Mouse (Mus musculus) regulatory T cell (primary cell): ENCODE data around the gene Lin52.

Source experiments
- in situ Hi-C: fragments of 300-600 bp; cut with MboI, MseI; formaldehyde crosslinking; loops from one replicate; pipeline ENCODE4 v1.15.1; 2025; ENCODE audit warnings: high pct_unique_total_duplicates

Lin52 gene

GRCm38 (mm10) chr12:84462856-84463255, 11.6 kb downstream of the Lin52 start:
- in situ Hi-C loops: no loop called here

DNA sequence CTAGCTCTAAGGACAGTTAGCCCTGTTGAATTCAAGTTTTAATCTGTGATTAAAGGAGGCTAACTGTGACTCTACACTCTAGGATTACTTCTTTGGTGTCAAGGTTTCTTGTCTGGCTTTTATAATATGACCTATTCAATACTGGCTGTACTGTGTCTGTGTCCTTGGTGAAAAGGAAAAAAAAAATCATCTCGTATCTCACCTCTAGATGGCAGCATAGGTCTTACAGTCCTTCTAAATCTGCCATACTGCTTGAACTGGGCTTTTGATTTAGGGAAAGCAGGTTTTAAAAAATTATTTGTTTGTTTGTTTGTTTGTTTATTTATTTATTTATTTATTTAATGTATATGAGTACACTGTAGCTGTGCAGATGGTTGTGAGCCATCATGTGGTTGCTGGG, 17.5 kb downstream of the Lin52 start:
- in situ Hi-C loops: no loop called here

DNA sequence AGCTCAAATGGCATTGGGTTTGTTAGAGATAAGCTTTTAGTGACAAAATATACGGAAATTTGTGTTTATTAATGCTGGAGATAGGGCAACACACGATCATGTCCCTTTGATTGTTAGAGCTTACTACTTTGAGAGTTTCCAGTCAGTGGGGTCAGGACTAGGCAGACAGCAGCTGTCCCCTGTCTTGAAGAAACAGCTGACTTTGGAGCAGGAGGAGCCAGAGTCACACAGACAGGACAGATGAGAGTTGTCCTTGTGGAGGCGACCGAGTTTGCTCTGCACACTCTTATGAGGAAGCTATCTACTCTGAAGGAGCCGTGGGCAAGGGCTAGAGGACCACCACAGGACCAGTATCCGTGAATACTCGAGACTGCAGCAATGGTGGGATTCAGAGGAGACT, 27.7 kb downstream of the Lin52 start:
- in situ Hi-C loops: no loop called here

DNA sequence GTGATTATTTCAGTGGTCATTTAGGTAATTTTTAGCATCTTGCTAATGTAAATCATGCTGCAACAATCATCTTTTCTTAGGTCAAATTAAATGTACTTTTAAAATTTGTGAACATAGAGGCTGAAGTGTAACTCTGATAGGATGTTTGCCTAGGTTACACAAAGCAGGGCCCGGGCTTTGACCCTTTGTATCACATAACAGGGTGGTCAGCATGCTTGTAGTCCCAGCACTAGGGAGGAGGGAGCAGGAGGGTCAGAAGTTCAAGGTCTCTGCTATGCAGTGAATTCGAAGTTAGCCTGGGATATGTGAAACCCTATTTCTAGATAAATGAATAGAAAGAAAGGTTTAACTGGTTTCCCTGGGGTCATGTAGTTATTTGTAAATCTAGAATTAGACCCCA, 30.0 kb downstream of the Lin52 start:
- in situ Hi-C loops: no loop called here

DNA sequence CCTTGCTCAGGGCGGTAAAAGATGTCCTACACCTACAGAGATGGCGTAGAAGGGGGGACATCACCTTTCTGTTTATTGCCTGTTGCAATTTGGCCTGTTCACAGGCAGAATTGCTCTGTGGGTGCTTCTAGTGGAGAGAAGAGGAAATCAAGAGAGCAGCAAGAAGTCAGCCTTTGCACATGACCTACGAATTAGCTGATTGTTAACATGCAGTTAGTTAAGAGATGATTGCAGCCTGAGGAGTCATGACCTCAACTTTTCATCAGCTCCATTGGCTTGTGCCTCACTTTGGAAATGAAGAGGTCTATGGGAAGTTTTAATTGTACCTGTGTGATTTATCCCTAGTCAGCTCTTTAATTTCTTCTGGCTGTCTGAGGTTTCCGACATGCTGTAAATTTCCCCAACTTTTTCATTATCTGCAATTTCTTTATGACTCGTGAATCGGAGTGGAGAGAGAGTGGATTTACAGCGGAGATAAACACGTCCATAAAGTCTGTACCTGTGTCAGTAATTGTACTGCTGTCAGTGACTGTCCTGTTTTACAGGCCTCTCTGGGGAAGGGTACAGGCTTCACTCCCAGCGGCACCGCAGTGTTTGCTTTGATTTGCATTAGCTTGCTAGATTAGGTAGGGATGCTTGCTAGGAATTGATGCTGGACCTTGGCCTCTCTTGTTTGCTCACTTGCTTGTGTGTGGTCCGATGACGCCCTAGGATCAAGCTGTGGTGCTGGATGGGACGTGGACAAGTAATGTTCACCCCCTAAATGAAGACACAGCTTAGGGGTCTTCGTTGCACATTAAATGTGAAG, 31.8 kb downstream of the Lin52 start:
- in situ Hi-C loops: no loop called here

DNA sequence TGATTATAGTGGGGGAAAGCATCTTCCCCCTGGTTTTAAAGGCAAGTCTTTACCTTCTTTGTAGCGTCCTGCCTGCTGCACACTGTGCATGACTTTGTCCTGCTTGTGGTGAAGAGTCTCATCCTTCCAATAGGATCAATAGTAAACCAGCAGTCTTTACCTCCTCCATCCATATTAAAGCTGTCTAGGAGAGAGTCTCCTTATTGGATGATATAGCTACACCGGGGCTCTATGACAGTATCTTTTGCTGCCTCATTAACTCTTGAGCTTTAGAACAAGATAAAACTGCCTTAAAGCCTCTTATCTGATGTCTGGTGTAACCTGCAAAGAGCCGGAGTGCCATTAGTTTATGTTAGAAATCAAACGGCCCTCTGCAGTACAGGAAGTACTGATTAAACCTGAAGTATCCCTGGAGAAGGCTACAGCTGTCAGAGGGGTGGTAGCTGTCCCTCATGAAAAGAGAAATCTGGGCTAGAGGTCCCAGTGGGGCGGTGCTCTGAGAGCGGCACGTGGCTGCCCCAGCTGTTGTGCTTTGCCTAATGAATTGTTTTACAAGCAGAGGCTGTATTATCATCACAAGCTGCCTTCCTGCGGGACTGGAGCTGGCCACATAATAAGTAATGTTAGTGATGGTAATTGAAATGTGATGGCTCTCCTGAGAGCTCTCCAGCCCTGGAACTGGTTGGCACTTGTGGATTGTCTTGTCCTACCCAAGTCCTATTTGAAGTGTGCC, 36.3 kb downstream of the Lin52 start:
- in situ Hi-C loops: no loop called here

GRCm38 (mm10) chr12:84496795-84497194, 45.6 kb downstream of the Lin52 start:
- in situ Hi-C loops: no loop called here

DNA sequence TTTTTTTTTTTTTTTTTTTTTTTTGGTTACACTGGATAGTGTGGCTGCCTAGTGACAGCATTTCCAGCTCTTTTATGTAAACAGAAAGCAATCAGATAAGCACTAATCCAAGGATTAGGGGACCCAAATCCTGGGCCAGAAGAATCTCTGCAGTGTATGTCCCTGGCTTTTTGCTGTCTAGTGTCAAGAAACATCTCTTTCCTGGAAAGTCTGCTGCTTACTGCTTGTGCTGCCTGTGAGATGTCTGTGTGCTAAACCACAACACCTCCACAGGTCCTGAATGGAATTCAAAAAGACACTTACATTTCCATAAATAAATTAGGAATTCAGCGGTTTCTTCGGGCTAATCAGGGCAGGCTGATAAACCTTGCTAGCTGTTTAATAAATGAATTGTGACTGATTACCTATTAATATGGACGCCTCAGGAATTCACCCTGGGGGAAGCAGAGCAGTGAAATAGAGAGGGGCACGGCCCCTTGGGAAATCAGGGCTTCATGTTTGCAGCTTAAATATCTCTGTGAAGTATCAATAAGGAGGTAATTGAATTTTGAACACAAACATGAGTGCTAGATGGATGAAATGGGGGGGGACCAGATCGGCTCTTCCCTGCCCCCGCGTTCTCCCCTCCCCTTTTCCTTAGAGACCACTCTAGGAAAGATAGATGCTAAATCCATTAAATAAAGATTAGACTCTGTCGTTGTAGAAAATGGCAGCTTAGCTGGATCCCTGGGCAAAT, 49.5 kb downstream of the Lin52 start:
- in situ Hi-C loops: no loop called here

DNA sequence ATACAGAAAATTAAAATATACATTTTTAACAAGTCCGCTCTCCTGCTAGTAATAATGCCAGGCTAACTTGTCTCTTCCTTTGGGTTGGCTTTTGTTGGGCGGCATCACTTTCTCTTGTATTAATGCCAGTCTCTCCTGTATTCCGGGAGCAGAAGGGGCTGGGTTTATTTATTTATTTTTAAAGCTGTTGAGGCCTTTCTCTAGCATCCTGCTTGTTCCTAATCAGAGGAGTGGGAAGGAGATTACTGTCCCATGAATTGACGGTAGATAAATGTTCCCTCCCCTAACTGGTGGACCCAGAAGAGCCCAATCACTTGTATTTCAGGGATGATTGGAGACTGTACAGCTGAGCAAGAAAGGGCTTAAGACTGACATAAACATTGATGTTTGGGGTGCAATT, 50.1 kb downstream of the Lin52 start:
- in situ Hi-C loops: no loop called here

- in situ Hi-C loops: no loop called here
These were observed 55.6 kb downstream of the Lin52 start for GRCm38 (mm10) chr12:84506856-84507255.

- in situ Hi-C loops: no loop called here
These were observed 60.8 kb downstream of the Lin52 start for GRCm38 (mm10) chr12:84512016-84512415.

DNA sequence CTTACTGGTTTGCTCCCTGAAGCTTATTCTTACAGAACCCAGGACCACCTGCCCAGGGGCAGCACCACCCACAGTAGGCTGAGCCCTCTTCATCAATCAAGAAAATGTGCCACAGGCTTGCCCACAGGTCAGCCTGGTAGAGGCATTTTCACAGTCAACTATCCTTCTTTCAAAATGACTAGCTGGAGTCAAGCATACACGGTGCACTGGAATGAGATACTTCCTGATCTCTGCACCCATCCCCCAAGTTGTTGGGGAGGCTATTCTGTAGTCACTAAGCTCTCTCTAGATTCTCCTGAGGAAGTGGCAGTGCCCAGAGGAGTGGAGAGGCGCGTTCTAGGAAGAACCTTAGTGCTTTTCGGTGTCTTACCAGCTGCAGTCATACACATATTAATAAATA, 64.3 kb downstream of the Lin52 start:
- in situ Hi-C loops: no loop called here

DNA sequence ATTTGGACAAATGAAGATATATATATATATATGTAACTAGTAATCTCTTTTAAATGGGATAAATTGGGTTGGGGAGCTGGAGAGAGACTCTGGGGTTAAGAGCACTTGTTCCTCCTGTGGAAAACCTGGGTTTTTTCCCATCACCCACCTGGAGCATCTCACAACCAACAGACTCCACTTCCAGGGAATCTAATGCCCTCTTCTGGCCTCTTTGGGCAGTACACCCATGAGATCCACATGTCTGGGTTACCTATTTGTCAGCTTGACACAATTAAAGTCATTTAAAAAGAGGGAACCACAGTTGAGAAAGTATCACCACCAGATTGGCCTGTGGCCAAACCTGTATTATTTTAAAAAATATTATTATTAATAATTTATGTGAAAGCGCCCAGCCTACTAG, 65.4 kb downstream of the Lin52 start:
- in situ Hi-C loops: no loop called here

DNA sequence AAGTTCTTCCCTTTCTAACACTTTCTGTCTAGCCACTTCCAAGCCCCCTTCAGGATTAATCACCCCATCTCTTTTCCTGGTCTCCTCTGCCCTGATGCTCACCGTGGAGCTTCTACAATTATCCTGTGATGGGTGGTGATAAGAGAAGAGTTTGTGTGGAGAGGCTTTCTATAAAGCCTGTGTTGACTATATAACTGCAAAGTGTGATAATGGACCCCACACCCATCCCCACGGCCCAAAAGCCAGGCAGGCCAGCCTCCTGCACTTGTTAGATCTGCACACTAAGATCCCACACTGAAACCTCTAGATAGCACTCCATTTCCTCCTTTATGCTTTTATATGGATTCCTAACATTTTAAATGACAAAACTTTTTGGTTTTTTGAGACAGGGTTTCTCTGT, 66.8 kb downstream of the Lin52 start:
- in situ Hi-C loops: no loop called here

DNA sequence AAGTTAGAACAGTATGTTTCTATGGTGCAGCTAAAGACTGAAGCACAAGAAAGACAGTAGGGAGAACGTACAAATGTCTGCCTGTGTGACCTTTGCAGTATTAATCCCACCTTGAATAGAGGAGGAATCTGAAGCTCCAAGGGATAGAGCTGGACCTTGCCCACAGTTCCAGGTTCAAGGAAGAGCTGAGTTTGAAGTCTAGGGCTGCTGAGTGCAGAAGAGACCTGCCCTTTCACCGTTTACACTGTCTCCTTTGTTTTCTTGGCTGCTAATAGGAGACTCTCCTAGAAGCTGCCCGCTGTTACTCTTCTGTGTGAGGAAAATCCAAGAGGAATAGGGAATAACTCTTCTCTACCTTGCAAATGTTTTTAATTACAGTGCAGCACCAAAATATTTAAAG, 72.5 kb downstream of the Lin52 start:
- in situ Hi-C loops: no loop called here

DNA sequence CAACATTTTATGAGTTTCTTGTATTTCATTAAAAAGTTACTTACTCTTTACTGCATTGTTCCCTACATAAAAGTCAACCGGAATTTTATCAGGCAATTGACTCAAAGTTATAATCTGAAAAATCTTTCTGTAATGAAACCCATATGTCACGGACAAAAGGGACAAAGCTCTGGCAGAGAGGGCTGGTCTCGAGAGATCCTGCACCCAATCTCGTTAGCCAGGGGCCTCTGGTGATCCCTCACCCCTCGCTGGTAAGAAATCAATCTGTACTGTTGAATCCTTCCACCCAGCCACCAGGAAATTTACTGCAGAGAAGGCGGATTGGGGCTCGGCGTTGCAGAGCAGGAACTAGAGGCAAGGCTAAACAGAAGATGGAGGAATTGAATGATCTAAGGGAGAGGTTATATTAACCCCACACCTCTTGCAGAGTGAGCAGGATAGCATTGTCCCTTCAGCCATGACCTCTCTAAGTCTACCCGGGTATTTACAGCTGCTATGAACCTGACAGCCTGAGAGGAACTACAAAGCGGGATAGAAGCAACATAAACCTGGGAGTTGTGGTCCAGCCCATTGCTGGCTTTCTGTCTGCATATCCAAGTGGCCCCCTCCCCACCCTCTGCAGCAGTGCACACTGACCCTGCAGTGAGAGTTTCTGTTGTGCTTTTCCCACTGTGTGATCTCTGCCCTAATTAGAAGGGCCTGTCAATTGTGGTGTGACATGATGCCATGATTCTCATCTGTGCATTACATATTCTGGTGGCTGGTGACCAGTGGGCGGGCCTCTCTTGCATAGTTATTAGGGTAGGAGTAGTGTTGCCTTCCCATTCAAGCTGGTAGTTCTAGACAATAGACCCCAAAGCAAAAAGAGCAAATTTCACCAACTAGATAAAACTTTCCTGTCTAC, 73.2 kb downstream of the Lin52 start:
- in situ Hi-C loops: no loop called here

GRCm38 (mm10) chr12:84525422-84525821, 74.2 kb downstream of the Lin52 start:
- in situ Hi-C loops: no loop called here

DNA sequence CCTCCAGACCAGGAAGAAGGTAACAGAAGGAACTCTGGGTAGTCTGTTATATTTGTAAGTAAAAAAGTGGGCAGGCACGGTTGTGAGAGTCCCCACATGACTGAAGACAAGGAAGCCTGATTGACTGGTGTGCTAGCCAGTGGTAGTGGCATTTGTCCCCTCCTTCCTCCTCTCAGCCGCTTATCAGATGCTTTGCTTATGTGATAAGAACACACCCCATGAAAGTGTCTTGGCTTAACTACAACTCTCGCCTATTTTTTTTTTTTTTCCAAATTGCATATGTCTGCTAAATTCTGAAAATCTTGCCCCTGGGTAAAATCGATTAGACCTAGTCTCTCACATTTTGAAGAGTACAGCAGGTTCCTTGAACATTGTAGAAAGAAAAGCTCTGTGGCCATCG, 79.2 kb downstream of the Lin52 start:
- in situ Hi-C loops: no loop called here

DNA sequence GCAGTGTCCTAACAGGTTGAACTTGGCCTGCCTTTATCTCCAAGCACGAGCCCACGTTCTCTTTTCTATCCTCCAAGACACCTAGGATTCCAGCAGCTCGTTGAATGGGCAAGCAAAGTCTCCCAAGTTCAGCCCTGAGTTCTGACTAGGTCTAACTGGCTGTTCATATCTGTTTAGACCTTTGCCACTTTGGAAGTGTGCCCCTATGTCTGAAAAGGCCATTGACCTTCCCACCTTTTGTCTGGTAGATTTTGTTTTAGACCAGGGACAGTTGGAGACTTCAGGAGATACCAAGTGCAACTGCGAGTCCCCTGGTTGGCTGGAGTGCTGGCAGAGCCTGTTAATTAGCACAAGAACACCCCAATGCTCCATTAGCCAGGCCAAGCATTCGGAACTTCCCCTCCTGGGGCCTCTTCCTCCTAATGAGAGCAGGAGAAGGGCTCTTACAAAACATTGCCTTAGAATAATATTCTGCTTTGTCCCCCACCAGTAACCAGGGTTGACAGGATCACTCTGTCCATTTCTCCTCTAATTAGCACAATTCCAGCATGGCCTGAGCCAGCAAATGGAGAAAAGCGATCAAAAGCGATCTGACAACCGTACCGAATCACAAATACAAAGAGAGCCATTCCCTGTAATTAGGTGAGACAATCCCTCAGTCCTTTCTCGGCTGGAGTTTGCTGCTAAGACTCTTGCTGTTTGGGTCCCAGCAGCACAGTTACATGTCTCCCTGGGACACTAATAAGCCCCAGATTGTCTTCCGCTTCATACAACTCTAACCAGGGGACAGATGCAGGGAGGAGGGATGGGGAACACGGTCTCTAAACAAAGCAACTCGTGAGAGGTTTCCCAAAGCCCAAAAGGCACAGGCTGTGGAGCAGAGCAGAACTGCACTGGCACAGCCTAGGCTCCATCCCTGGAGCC, 80.9 kb downstream of the Lin52 start:
- in situ Hi-C loops: no loop called here

DNA sequence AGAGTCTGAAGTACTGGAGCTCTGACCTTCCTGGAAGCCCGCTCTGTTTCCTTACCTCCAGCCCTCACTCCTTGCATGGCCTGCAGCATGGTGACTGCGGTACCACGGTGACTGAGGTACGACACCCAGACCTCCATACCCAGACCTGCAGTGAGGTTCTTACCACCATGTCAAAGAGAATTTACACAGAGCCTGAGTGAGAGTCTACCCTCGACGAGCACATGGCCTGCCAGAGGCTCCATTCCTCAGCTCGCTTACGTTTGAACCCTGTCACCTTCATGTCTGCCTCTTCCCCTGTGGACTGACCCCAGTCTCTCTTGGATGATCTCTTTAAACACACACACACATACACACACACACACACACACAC, 81.6 kb downstream of the Lin52 start:
- in situ Hi-C loops: no loop called here
